ENCODE assay signal across 13 mouse cellular contexts in the genomic region with DNA sequence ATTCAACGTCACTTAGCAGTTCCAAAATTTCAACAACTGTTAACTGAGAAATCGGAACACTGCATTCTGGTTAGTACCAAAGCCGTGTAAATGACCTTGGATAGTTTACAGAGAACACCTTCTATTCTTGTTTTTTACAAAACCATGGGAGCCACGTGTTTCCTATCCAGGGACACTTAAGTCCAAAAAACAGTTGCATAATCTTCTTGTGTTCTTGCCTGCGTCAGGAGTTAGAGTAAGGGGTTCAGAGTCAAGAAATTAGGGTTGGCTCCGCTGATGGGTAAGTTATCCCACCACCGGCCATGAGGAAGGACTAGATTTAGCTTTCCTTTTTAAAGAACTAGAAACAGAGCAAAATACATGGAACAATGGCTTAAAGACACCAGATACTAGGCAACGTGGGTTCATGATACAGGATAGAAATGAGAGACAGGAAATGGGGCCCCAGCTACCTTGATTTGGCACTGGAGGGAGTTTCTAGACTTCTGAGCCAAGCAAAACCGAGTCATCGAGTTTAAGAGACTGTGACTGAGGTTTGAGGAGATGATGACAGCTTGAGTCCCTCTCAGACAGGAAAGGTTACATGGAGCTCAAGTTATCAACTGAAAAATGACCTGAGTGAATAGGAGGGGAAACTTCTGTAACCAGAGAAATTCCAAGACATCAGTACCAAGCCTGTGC.
"Had no signal": no experiment of that assay in that cellular context is flagged by ENCODE, and none has a peak within 500 bp of the region (broad histone marks: within the 10 kb centered on the region; RNA-seq: fewer than 3 reads in every experiment).

No protein-coding gene starts in this region.

- ATAC-seq: intestine, embryonic 16.5 days; liver, postnatal 0 days; lung, postnatal 0 days; midbrain, embryonic 16.5 days had no signal

- DNase-seq: kidney, adult 18-20 months; kidney, adult 9 months; kidney, postnatal 14 days; left cerebral cortex, postnatal 4 days; liver, postnatal 0 days; lung, embryonic 14.5 days; retina, postnatal 1 day; right cerebral cortex, postnatal 4 days; thymus, adult 2 months; thymus, postnatal 25 days had no signal
